Mouse (Mus musculus) liver, postnatal 0 days (tissue): Measurements from ENCODE around the gene Klf7. TPM values are rescaled to one million over a fixed set of nuclear protein-coding genes. Genes with fewer than 3 reads are reported as not detected.
"Not testable (repeated sequence)": the region's sequence is repeated elsewhere in the genome, so short reads cannot be mapped to it uniquely, and the experiment has no call there.

ENCODE experiments used
- ATAC-seq: fragments of 200-750 bp; cut with Nextera tagmentation; 2 replicates; pipeline ENCODE4 v1.8.0; 2017; ENCODE audit warnings: mild to moderate bottlenecking, moderate library complexity
- DNase-seq: peaks from one replicate; pipeline ENCODE4 v3.0.0-alpha.2; 2016
- H3K27ac ChIP-seq: fragments of 300-500 bp; sonication (generic); 2 replicates; pipeline ENCODE4 v1.5.1; 2014; ENCODE audit warnings: antibody characterized with exemption, moderate library complexity, mild to moderate bottlenecking, low read depth
- H3K27me3 ChIP-seq: fragments of 300-500 bp; sonication (generic); 2 replicates; pipeline ENCODE4 v1.6.1; 2014; ENCODE audit warnings: low read length, control low read depth, mixed read lengths; ENCODE audit not compliant: insufficient read depth
- H3K36me3 ChIP-seq: fragments of 300-500 bp; sonication (generic); replicated peaks from 2 replicates; pipeline ENCODE4 v1.6.1; 2014; ENCODE audit warnings: mild to moderate bottlenecking, control low read depth, low read length, moderate library complexity, mixed read lengths; ENCODE audit not compliant: insufficient read depth
- H3K4me1 ChIP-seq: fragments of 300-500 bp; sonication (generic); 2 replicates; pipeline ENCODE4 v1.6.1; 2014; ENCODE audit warnings: antibody characterized with exemption, mild to moderate bottlenecking, control low read depth; ENCODE audit not compliant: insufficient read depth
- H3K4me2 ChIP-seq: fragments of 300-500 bp; sonication (generic); 2 replicates; pipeline ENCODE4 v1.6.1; 2014; ENCODE audit warnings: low read depth, mild to moderate bottlenecking, low read length, moderate library complexity, mixed read lengths
- H3K4me3 ChIP-seq: fragments of 300-500 bp; sonication (generic); 2 replicates; pipeline ENCODE4 v1.5.1; 2014; ENCODE audit warnings: low read depth, low read length
- H3K9ac ChIP-seq: fragments of 300-500 bp; sonication (generic); replicated peaks from 2 replicates; pipeline ENCODE4 v1.6.1; 2014; ENCODE audit warnings: mild to moderate bottlenecking, moderate library complexity
- H3K9me3 ChIP-seq: fragments of 300-500 bp; sonication (generic); 2 replicates; pipeline ENCODE4 v1.6.1; 2016; ENCODE audit warnings: mild to moderate bottlenecking, control low read depth, low read length, mixed read lengths
- CTCF ChIP-seq: sonication (generic); IDR thresholded peaks from 2 replicates; pipeline ENCODE4 v1.5.1; 2016; ENCODE audit warnings: antibody characterized with exemption, low read depth
- EP300 ChIP-seq: IDR thresholded peaks from 2 replicates; pipeline ENCODE4 v1.6.1; 2016; ENCODE audit warnings: antibody characterized with exemption, low read depth, mild to moderate bottlenecking
- WGBS: fragments of 180-500 bp; shearing (Covaris S2); extraction: QIAGEN DNeasy Blood & Tissue Kit; methylation state at CpG from one replicate; pipeline ENCODE4 v1.1.7; 2014; ENCODE audit not compliant: insufficient replicate concordance; 5-methylcytosine and 5-hydroxymethylcytosine counted together
- polyA plus RNA-seq: library from polyadenylated mRNA; unstranded; fragments of >200 nt; fragmentation: Nextera tagmentation; extraction: Ambion mirVana; gene quantifications from 2 replicates; pipeline ENCODE4 v1.2.1, GENCODE M21; 2015

Gene Klf7
- polyA plus RNA-seq, 1 experiment from 2014 or later, result 4.8 TPM

DNA sequence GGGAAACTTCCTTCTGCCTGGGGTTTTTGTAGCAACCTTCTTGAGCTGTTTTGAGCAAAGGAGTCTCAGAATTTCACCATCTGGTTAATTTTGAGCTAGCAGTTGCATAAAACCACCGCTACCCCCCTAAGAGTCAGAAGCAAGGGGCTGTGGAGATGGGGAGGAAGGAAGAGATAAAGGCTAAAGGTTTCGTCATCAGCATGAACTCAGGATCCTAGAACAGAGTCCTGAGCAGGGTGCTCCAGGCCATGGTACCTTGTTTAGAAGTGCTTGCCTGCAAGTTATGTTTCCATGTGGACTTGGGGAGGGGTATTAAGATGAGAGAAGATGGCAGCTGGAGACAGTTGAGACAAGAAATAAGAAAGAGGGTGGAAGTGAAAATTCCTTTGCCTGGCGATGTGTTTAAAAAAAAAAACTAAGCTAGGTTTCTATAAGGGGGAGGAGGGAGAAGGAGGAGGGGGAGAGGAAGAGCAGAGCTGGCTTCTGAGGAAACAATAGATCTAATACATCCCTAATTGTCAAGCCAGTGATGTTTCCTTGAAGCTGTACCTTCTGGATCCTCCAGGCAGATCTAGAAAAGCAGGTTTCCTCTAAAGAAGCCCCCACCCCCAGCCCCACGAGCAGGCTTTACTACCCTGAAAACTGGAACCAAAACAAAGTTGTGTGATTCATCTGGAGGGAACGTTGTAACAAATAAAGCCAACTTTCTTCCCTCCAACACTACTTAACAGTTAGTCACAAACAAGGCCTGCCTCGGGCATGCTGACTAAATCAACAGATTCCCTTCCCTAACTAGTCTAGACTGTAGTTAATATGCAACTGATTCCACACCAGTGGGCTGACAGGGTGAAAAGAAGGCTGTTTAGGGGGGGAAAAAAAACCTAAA is 3.6 kb downstream of the Klf7 start:
- no peak; the same call in 1 of the 2 replicates for TF ChIP-seq EP300
- TF ChIP-seq CTCF, result no peak
- Histone ChIP-seq H3K4me3 (peak overlapping the region; percentile 73), H3K27ac (peak overlapping the region; percentile 69), H3K27me3 (no peaks in the 10 kb centered on the region), H3K36me3 (no peaks in the 10 kb centered on the region), H3K4me2 (peak overlapping the region; percentile 79), H3K9ac (peak overlapping the region; percentile 59), H3K9me3 (no peaks in the 10 kb centered on the region), H3K4me1 (peaks cover 29% of the 10 kb centered on the region)
- ATAC-seq, result no peak
- WGBS, result 21% methylated on average over 6 of the region's 6 CpGs
- no peak for DNase-seq

DNA sequence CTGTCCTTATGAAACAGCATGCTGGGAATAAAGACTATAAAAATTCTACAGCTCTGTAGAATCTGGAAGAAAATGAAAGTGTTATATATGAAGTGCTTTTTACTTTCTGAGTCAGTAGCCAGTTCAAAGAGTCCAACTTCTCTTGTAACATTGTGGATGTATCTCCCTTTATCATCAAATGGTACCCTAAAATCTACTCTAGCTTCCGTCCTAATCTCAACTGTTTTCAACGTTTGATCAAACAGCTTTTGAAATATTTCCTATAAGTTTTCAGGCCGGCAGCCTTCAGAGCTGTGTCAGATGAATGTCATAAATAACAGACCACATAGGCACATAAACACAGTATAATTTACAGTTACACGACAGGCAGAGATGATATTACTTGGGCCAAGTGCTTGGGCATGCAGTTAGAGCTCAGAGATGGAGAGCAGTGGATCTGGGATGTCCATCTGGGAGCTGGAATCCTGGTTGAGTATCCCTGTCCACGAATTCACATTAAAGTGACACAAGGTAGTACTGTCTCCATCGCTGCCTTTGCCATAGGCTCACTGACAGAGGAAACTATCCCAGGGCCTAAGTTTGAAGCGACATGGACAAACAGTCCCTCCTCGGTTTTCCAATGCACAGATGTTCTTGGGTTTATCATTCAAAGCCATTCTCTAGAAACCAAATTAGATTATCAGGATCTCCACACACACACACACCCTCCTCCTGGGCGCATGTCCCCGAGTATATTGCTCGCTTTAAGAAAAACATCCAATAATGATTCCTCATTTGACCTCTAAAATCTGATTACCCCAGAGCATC is 4.4 kb downstream of the Klf7 start:
- Histone ChIP-seq H3K4me2 (peak overlapping the region; percentile 79), H3K36me3 (no peaks in the 10 kb centered on the region), H3K9ac (peak overlapping the region; percentile 59; the same call in 1 of the 2 replicates), H3K4me1 (peaks cover 27% of the 10 kb centered on the region), H3K27ac (no peak overlapping the region), H3K27me3 (no peaks in the 10 kb centered on the region), H3K4me3 (0 out of 2 replicates have a peak overlapping the region, but pooled peaks have one; percentile 73), H3K9me3 (no peaks in the 10 kb centered on the region)
- peak; percentile 37; the same call in 1 of the 2 replicates for TF ChIP-seq EP300
- no peak for TF ChIP-seq CTCF
- no peak for ATAC-seq
- DNase-seq, result no peak
- 50% methylated on average over 11 of the region's 11 CpGs for WGBS

DNA sequence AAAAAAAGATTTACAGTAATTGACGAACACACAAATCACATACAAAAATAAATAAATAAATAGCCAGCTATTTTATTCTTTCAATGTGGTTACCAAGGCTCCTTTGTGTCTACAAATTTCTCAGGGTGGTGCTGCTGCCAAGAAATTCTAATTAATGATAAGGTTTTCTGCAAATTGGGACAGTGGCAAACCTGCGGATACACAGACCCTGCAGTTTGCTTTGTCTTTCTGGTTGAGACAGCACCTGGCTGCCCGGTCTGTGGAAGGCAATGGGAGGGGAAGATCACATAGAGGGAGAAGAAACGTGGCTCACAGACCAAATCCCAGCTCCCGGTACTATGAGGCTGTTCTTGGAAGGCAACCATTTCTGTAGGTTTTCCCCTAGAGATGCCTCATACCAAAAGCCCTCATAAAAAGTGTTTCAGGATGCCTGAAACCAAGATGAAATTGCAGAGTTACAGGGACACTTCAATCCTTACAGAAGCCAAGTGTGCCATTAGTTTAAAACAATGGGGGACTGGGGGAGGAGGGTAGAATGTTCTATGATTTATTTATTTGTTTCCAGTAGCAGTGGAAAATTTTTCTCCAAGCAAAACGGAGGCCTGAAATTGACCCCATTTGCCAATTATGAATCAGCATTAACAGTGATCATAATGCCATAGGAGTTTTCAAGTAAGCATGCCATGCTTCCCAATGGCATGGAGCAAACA is 5.2 kb downstream of the Klf7 start:
- Histone ChIP-seq H3K9me3 (no peaks in the 10 kb centered on the region), H3K27ac (no peak overlapping the region), H3K9ac (no peak overlapping the region), H3K27me3 (no peaks in the 10 kb centered on the region), H3K4me2 (no peak overlapping the region), H3K4me1 (peaks cover 27% of the 10 kb centered on the region), H3K36me3 (no peaks in the 10 kb centered on the region), H3K4me3 (no peak overlapping the region)
- WGBS, result 74% methylated on average over 6 of the region's 6 CpGs
- DNase-seq, result no peak
- TF ChIP-seq EP300, result no peak
- no peak for TF ChIP-seq CTCF
- no peak for ATAC-seq

DNA sequence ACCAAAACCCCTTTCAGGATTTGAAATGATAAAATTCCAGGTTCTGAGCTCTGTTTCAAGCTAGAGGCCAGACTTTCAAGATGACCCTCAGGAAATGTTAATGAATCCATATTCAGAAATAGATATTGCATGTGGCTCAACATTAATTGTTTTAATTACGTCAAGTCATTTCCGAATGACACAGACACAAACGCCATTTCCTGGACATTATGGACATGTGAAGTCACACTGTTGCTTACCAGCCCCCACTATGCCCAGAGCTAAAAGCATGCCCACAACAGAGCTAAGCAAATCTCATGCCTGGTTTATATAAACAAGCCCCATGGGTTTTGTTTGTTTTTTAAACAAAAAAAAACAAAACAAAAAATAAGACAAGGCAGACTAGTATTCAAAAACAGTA is 7.5 kb downstream of the Klf7 start:
- Histone ChIP-seq H3K4me2 (no peak overlapping the region), H3K4me1 (peaks cover 27% of the 10 kb centered on the region), H3K9ac (no peak overlapping the region), H3K27me3 (no peaks in the 10 kb centered on the region), H3K4me3 (no peak overlapping the region), H3K9me3 (no peaks in the 10 kb centered on the region), H3K36me3 (no peaks in the 10 kb centered on the region), H3K27ac (no peak overlapping the region)
- ATAC-seq (no peak), DNase-seq (no peak)
- WGBS, result 75% methylated on average over 3 of the region's 3 CpGs
- TF ChIP-seq EP300 (no peak), CTCF (no peak)

DNA sequence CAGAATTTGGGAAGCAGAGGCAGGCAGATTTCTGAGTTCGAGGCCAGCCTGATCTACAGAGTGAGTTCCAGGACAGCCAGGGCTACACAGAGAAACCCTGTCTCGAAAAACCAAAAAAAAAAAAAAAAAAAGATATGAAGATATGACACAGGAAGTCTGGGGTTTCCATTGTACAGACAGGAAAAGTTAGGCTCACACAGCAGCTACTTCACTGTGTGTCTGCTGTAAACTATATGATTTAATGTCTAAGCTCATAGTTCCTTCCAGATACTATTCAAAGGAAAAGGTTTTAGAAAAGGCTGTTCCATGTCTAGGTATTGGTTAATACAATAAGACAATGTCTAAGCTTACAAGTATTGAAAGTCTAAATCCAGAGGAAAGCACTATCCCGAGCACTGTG is 13.4 kb downstream of the Klf7 start:
- H3K27ac ChIP-seq, ATAC-seq, H3K9me3 ChIP-seq, H3K4me2 ChIP-seq, H3K9ac ChIP-seq, H3K36me3 ChIP-seq, H3K27me3 ChIP-seq, H3K4me3 ChIP-seq, DNase-seq: not testable (repeated sequence)
- 59% methylated on average over 3 of the region's 3 CpGs for WGBS
- peaks cover 20% of the 10 kb centered on the region for H3K4me1 ChIP-seq

DNA sequence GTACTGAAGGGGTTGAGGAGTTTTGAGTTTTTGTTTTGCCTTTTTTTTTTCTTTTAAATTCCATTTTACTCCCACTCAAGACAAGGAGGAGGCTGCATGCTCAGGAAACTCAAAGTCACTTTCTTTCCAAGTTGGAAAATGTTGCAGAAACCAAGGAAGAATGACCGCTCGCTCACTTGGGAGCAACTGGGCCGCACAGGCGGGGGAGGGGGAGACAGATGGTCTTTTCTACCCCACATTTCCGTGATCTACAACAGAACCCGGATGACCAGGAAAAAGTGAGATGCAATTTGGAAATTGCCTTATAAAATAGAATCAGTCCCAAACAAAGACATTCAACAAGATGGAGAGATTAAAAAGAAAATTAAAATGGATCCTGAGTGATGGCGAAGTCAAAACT is 14.6 kb downstream of the Klf7 start:
- no peak overlapping the region for H3K4me3 ChIP-seq
- no peak overlapping the region for H3K4me2 ChIP-seq
- 76% methylated on average over 7 of the region's 7 CpGs for WGBS
- TF ChIP-seq EP300 (no peak), CTCF (no peak)
- no peak overlapping the region for H3K27ac ChIP-seq
- no peak overlapping the region for H3K9ac ChIP-seq
- DNase-seq (no peak), ATAC-seq (no peak)
- H3K36me3 ChIP-seq, result no peaks in the 10 kb centered on the region
- peaks cover 17% of the 10 kb centered on the region for H3K4me1 ChIP-seq
- no peaks in the 10 kb centered on the region for H3K27me3 ChIP-seq
- no peaks in the 10 kb centered on the region for H3K9me3 ChIP-seq
